Mouse (Mus musculus): ENCODE results near the gene Rbck1. TPM values are rescaled to one million over a fixed set of nuclear protein-coding genes. Genes with fewer than 3 reads are reported as not detected.

Rbck1 gene
- polyA plus RNA-seq, 1 experiment from 2014 or later = 107 TPM

GRCm38 (mm10) chr2:152336856-152337255 lies 4.4 kb upstream of the Rbck1 start:
- Histone ChIP-seq H3K4me1 (ENCODE audit: control insufficient read depth, insufficient read depth, low read length) (no peaks in the 10 kb centered on the region), H3K9me3 (ENCODE audit: control insufficient read depth, low read length) (no peaks in the 10 kb centered on the region), H3K36me3 (ENCODE audit: control insufficient read depth, insufficient read depth, low read length) (no peaks in the 10 kb centered on the region), H3K9ac (replicated peaks; ENCODE audit: low read depth, low read length) (no peak overlapping the region), H3K4me3 (ENCODE audit: low read depth, low read length) (no peak overlapping the region), H3K27ac (ENCODE audit: low read depth, low read length) (no peak overlapping the region), H3K27me3 (ENCODE audit: control insufficient read depth, insufficient read depth, low read length) (peaks cover 2% of the 10 kb centered on the region; the same call in 1 of the 2 replicates), H3K4me2 (ENCODE audit: low read depth, low read length) (no peak overlapping the region)
- no peak for ATAC-seq (ENCODE audit: low read depth)
- WGBS = 70% methylated on average over 1 of the region's 1 CpGs

- ATAC-seq (ENCODE audit: low read depth) = no peak
- Histone ChIP-seq H3K4me1 (ENCODE audit: control insufficient read depth, insufficient read depth, low read length) (peaks cover 13% of the 10 kb centered on the region; the same call in 1 of the 2 replicates), H3K9me3 (ENCODE audit: control insufficient read depth, low read length) (no peaks in the 10 kb centered on the region), H3K9ac (replicated peaks; ENCODE audit: low read depth, low read length) (no peak overlapping the region), H3K4me3 (ENCODE audit: low read depth, low read length) (no peak overlapping the region), H3K4me2 (ENCODE audit: low read depth, low read length) (no peak overlapping the region), H3K36me3 (ENCODE audit: control insufficient read depth, insufficient read depth, low read length) (no peaks in the 10 kb centered on the region), H3K27me3 (ENCODE audit: control insufficient read depth, insufficient read depth, low read length) (peaks cover 2% of the 10 kb centered on the region; the same call in 1 of the 2 replicates), H3K27ac (ENCODE audit: low read depth, low read length) (no peak overlapping the region)
- 73% methylated on average over 7 of the region's 11 CpGs for WGBS
Measured at GRCm38 (mm10) chr2:152335289-152335820, 2.9 kb upstream of the Rbck1 start.

- 76% methylated on average over 4 of the region's 4 CpGs for WGBS
- no peak for ATAC-seq (ENCODE audit: low read depth)
- H3K9ac ChIP-seq (replicated peaks; ENCODE audit: low read depth, low read length) = no peak overlapping the region
- peaks cover 2% of the 10 kb centered on the region; the same call in 1 of the 2 replicates for H3K27me3 ChIP-seq (ENCODE audit: control insufficient read depth, insufficient read depth, low read length)
- peaks cover 13% of the 10 kb centered on the region; the same call in 1 of the 2 replicates for H3K4me1 ChIP-seq (ENCODE audit: control insufficient read depth, insufficient read depth, low read length)
- H3K9me3 ChIP-seq (ENCODE audit: control insufficient read depth, low read length) = no peaks in the 10 kb centered on the region
- no peak overlapping the region for H3K4me2 ChIP-seq (ENCODE audit: low read depth, low read length)
- no peak overlapping the region for H3K4me3 ChIP-seq (ENCODE audit: low read depth, low read length)
- peaks cover 10% of the 10 kb centered on the region; the same call in 1 of the 2 replicates for H3K36me3 ChIP-seq (ENCODE audit: control insufficient read depth, insufficient read depth, low read length)
- H3K27ac ChIP-seq (ENCODE audit: low read depth, low read length) = no peak overlapping the region
Measured at GRCm38 (mm10) chr2:152333345-152334006, 1.0 kb upstream of the Rbck1 start.

GRCm38 (mm10) chr2:152330858-152331423 lies 1.5 kb downstream of the Rbck1 start:
- no peaks in the 10 kb centered on the region for H3K9me3 ChIP-seq (ENCODE audit: control insufficient read depth, low read length)
- 76% methylated on average over 7 of the region's 7 CpGs for WGBS
- H3K27me3 ChIP-seq (ENCODE audit: control insufficient read depth, insufficient read depth, low read length) = peaks cover 2% of the 10 kb centered on the region; the same call in 1 of the 2 replicates
- no peak overlapping the region for H3K27ac ChIP-seq (ENCODE audit: low read depth, low read length)
- H3K4me1 ChIP-seq (ENCODE audit: control insufficient read depth, insufficient read depth, low read length) = peaks cover 13% of the 10 kb centered on the region; the same call in 1 of the 2 replicates
- peak overlapping the region; percentile 93 for H3K4me3 ChIP-seq (ENCODE audit: low read depth, low read length)
- H3K9ac ChIP-seq (replicated peaks; ENCODE audit: low read depth, low read length) = no peak overlapping the region
- H3K36me3 ChIP-seq (ENCODE audit: control insufficient read depth, insufficient read depth, low read length) = peaks cover 29% of the 10 kb centered on the region
- ATAC-seq (ENCODE audit: low read depth) = no peak
- H3K4me2 ChIP-seq (ENCODE audit: low read depth, low read length) = peak overlapping the region; percentile 79; the same call in 1 of the 2 replicates

- no peak overlapping the region for H3K9ac ChIP-seq (replicated peaks; ENCODE audit: low read depth, low read length)
- H3K4me3 ChIP-seq (ENCODE audit: low read depth, low read length) = no peak overlapping the region
- peaks cover 13% of the 10 kb centered on the region; the same call in 1 of the 2 replicates for H3K4me1 ChIP-seq (ENCODE audit: control insufficient read depth, insufficient read depth, low read length)
- H3K27ac ChIP-seq (ENCODE audit: low read depth, low read length) = no peak overlapping the region
- H3K36me3 ChIP-seq (ENCODE audit: control insufficient read depth, insufficient read depth, low read length) = peaks cover 56% of the 10 kb centered on the region
- no peak overlapping the region for H3K4me2 ChIP-seq (ENCODE audit: low read depth, low read length)
- 85% methylated on average over 5 of the region's 5 CpGs for WGBS
- no peak for ATAC-seq (ENCODE audit: low read depth)
- peaks cover 2% of the 10 kb centered on the region; the same call in 1 of the 2 replicates for H3K27me3 ChIP-seq (ENCODE audit: control insufficient read depth, insufficient read depth, low read length)
- no peaks in the 10 kb centered on the region for H3K9me3 ChIP-seq (ENCODE audit: control insufficient read depth, low read length)
Measured at GRCm38 (mm10) chr2:152327980-152328379, 4.5 kb downstream of the Rbck1 start.

- H3K9me3 ChIP-seq (ENCODE audit: control insufficient read depth, low read length) = no peaks in the 10 kb centered on the region
- no peak for ATAC-seq (ENCODE audit: low read depth)
- H3K4me2 ChIP-seq (ENCODE audit: low read depth, low read length) = no peak overlapping the region
- peaks cover 67% of the 10 kb centered on the region for H3K36me3 ChIP-seq (ENCODE audit: control insufficient read depth, insufficient read depth, low read length)
- H3K4me3 ChIP-seq (ENCODE audit: low read depth, low read length) = no peak overlapping the region
- H3K9ac ChIP-seq (replicated peaks; ENCODE audit: low read depth, low read length) = no peak overlapping the region
- 93% methylated on average over 8 of the region's 8 CpGs for WGBS
- peaks cover 12% of the 10 kb centered on the region; the same call in 1 of the 2 replicates for H3K4me1 ChIP-seq (ENCODE audit: control insufficient read depth, insufficient read depth, low read length)
- no peaks in the 10 kb centered on the region for H3K27me3 ChIP-seq (ENCODE audit: control insufficient read depth, insufficient read depth, low read length)
- no peak overlapping the region for H3K27ac ChIP-seq (ENCODE audit: low read depth, low read length)
Measured at GRCm38 (mm10) chr2:152326654-152327053, 5.8 kb downstream of the Rbck1 start.

GRCm38 (mm10) chr2:152326157-152326556 lies 6.3 kb downstream of the Rbck1 start:
- no peak for ATAC-seq (ENCODE audit: low read depth)
- H3K27ac ChIP-seq (ENCODE audit: low read depth, low read length) = no peak overlapping the region
- H3K27me3 ChIP-seq (ENCODE audit: control insufficient read depth, insufficient read depth, low read length) = no peaks in the 10 kb centered on the region
- H3K4me1 ChIP-seq (ENCODE audit: control insufficient read depth, insufficient read depth, low read length) = peaks cover 7% of the 10 kb centered on the region; the same call in 1 of the 2 replicates
- peaks cover 72% of the 10 kb centered on the region for H3K36me3 ChIP-seq (ENCODE audit: control insufficient read depth, insufficient read depth, low read length)
- no peak overlapping the region for H3K9ac ChIP-seq (replicated peaks; ENCODE audit: low read depth, low read length)
- no peaks in the 10 kb centered on the region for H3K9me3 ChIP-seq (ENCODE audit: control insufficient read depth, low read length)
- no peak overlapping the region for H3K4me2 ChIP-seq (ENCODE audit: low read depth, low read length)
- WGBS = 94% methylated on average over 13 of the region's 13 CpGs
- H3K4me3 ChIP-seq (ENCODE audit: low read depth, low read length) = no peak overlapping the region

GRCm38 (mm10) chr2:152324842-152325241 lies 7.6 kb downstream of the Rbck1 start:
- H3K27ac ChIP-seq (ENCODE audit: low read depth, low read length) = no peak overlapping the region
- no peaks in the 10 kb centered on the region for H3K27me3 ChIP-seq (ENCODE audit: control insufficient read depth, insufficient read depth, low read length)
- H3K9ac ChIP-seq (replicated peaks; ENCODE audit: low read depth, low read length) = no peak overlapping the region
- no peak overlapping the region for H3K4me3 ChIP-seq (ENCODE audit: low read depth, low read length)
- WGBS = 90% methylated on average over 3 of the region's 3 CpGs
- no peaks in the 10 kb centered on the region for H3K9me3 ChIP-seq (ENCODE audit: control insufficient read depth, low read length)
- H3K4me1 ChIP-seq (ENCODE audit: control insufficient read depth, insufficient read depth, low read length) = no peaks in the 10 kb centered on the region
- H3K36me3 ChIP-seq (ENCODE audit: control insufficient read depth, insufficient read depth, low read length) = peaks cover 72% of the 10 kb centered on the region
- H3K4me2 ChIP-seq (ENCODE audit: low read depth, low read length) = no peak overlapping the region
- no peak for ATAC-seq (ENCODE audit: low read depth)

- 96% methylated on average over 14 of the region's 14 CpGs for WGBS
- ATAC-seq (ENCODE audit: low read depth) = no peak
- peaks cover 68% of the 10 kb centered on the region for H3K36me3 ChIP-seq (ENCODE audit: control insufficient read depth, insufficient read depth, low read length)
Measured at GRCm38 (mm10) chr2:152323971-152324370, 8.5 kb downstream of the Rbck1 start.

More at GRCm38 (mm10) chr2:152323971-152324370, 8.5 kb downstream of the Rbck1 start:
- H3K4me2 ChIP-seq (ENCODE audit: low read depth, low read length) = no peak overlapping the region
- H3K27ac ChIP-seq (ENCODE audit: low read depth, low read length) = no peak overlapping the region
- no peaks in the 10 kb centered on the region for H3K27me3 ChIP-seq (ENCODE audit: control insufficient read depth, insufficient read depth, low read length)
- no peaks in the 10 kb centered on the region for H3K9me3 ChIP-seq (ENCODE audit: control insufficient read depth, low read length)
- no peak overlapping the region for H3K4me3 ChIP-seq (ENCODE audit: low read depth, low read length)
- H3K4me1 ChIP-seq (ENCODE audit: control insufficient read depth, insufficient read depth, low read length) = no peaks in the 10 kb centered on the region
- no peak overlapping the region for H3K9ac ChIP-seq (replicated peaks; ENCODE audit: low read depth, low read length)
